Mouse (Mus musculus) 3134 (cell line): ENCODE measurements at regions not wholly inside any gene's neighbourhood (a gene's known extent, or its start where the extent isn't known, plus 50 kb on each side); places are given as distances from the start of the nearest gene placed in this dataset.

Source experiments
- DNase-seq: peaks from one replicate; pipeline ENCODE4 v3.0.0-alpha.2; 2011; ENCODE audit warnings: low spot score; ENCODE audit not compliant: insufficient read length; ENCODE audit errors: extremely low read depth

- DNase-seq: no peak
Observed at GRCm38 (mm10) chr3:113811790-113812189, 181.8 kb upstream of the Rnpc3 start.

- no peak for DNase-seq
Observed at GRCm38 (mm10) chr3:113859421-113859820, 170.9 kb upstream of the Col11a1 start.

GRCm38 (mm10) chr3:113860005-113860404, 170.3 kb upstream of the Col11a1 start:
- no peak for DNase-seq

- no peak for DNase-seq
Observed at GRCm38 (mm10) chr3:113860426-113860825, 169.9 kb upstream of the Col11a1 start.

- no peak for DNase-seq
Observed at GRCm38 (mm10) chr3:113873226-113873625, 157.1 kb upstream of the Col11a1 start.

- DNase-seq: no peak
Observed at GRCm38 (mm10) chr3:113905162-113905561, 125.2 kb upstream of the Col11a1 start.

GRCm38 (mm10) chr3:113919350-113920179, 110.8 kb upstream of the Col11a1 start:
- DNase-seq: no peak

- no peak for DNase-seq
Observed at GRCm38 (mm10) chr3:113931553-113931952, 98.8 kb upstream of the Col11a1 start.

GRCm38 (mm10) chr3:113950501-113950900, 79.8 kb upstream of the Col11a1 start:
- DNase-seq: no peak

GRCm38 (mm10) chr3:113952468-113952867, 77.9 kb upstream of the Col11a1 start:
- peak; percentile 12 for DNase-seq

- DNase-seq: peak; percentile 14
Observed at GRCm38 (mm10) chr3:113953113-113953512, 77.2 kb upstream of the Col11a1 start.

GRCm38 (mm10) chr3:113954486-113954885, 75.9 kb upstream of the Col11a1 start:
- DNase-seq: no peak

- peak; percentile 11 for DNase-seq
Observed at GRCm38 (mm10) chr3:113960080-113960479, 70.3 kb upstream of the Col11a1 start.
